Mouse (Mus musculus) lung, embryonic 14.5 days (tissue): ENCODE data around the gene Mad1l1. TPM values are rescaled to one million over a fixed set of nuclear protein-coding genes. Genes with fewer than 3 reads are reported as not detected.

Experiments
- ATAC-seq: fragments of 200-750 bp; cut with Nextera tagmentation; 2 replicates; pipeline ENCODE4 v1.8.0; 2017; ENCODE audit warnings: mild to moderate bottlenecking, moderate TSS enrichment, moderate library complexity; ENCODE audit not compliant: insufficient read depth
- DNase-seq: peaks from one replicate; pipeline ENCODE4 v3.0.0-alpha.2; 2015
- H3K27ac ChIP-seq: fragments of 300-500 bp; sonication (generic); 2 replicates; pipeline ENCODE4 v1.5.1; 2014; ENCODE audit warnings: low read depth, mild to moderate bottlenecking, moderate library complexity
- H3K27me3 ChIP-seq: fragments of 300-500 bp; sonication (generic); 2 replicates; pipeline ENCODE4 v1.6.1; 2014; ENCODE audit warnings: low read length, control low read depth; ENCODE audit not compliant: insufficient read depth
- H3K36me3 ChIP-seq: fragments of 300-500 bp; sonication (generic); 2 replicates; pipeline ENCODE4 v1.6.1; 2014; ENCODE audit warnings: control low read depth; ENCODE audit not compliant: insufficient read depth
- H3K4me1 ChIP-seq: fragments of 300-500 bp; sonication (generic); 2 replicates; pipeline ENCODE4 v1.6.1; 2014; ENCODE audit warnings: antibody characterized with exemption, control low read depth; ENCODE audit not compliant: insufficient read depth
- H3K4me2 ChIP-seq: fragments of 300-500 bp; sonication (generic); 2 replicates; pipeline ENCODE4 v1.6.1; 2014; ENCODE audit warnings: mild to moderate bottlenecking
- H3K4me3 ChIP-seq: fragments of 300-500 bp; sonication (generic); 2 replicates; pipeline ENCODE4 v1.5.1; 2014; ENCODE audit warnings: low read depth, low read length
- H3K9ac ChIP-seq: fragments of 300-500 bp; sonication (generic); 2 replicates; pipeline ENCODE4 v1.6.1; 2014
- H3K9me3 ChIP-seq: fragments of 300-500 bp; sonication (generic); 2 replicates; pipeline ENCODE4 v1.6.1; 2016; ENCODE audit warnings: low read depth, low read length, control low read depth
- CTCF ChIP-seq: IDR thresholded peaks from 2 replicates; pipeline ENCODE4 v1.5.1; 2016; ENCODE audit warnings: antibody characterized with exemption, low read depth
- WGBS: fragments of 180-500 bp; shearing (Covaris S2); extraction: QIAGEN DNeasy Blood & Tissue Kit; methylation state at CpG from one replicate; pipeline ENCODE4 v1.1.7; 2014; 5-methylcytosine and 5-hydroxymethylcytosine counted together
- polyA plus RNA-seq: library from polyadenylated mRNA; unstranded; fragments of >200 nt; fragmentation: Nextera tagmentation; extraction: Ambion mirVana; gene quantifications from 2 replicates; pipeline ENCODE4 v1.2.1, GENCODE M21; 2014

Gene Mad1l1
- polyA plus RNA-seq, 1 experiment from 2014 or later = 61.6 TPM

DNA sequence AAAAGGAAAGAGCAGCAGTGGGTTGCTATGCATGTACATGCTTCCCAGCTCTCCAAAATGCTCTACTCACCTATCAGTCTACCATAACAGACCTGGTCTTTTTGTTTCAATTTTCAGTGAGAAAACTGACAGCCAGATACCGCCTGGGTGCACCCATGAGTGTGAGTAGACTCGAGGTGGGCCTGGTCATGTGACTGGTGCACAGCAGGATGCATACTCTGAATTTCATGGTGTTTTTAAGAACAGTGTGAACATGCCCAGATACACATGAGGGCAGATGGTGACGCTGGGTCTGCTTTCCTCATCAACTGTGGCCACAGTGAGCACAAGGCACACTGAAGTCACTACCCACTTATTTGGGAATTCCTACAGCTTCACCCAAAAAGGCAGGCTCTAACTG, 59.0 kb downstream of the Mad1l1 start:
- 83% methylated on average over 3 of the region's 3 CpGs for WGBS
- no peak for TF ChIP-seq CTCF
- peaks cover 19% of the 10 kb centered on the region; the same call in 1 of the 2 replicates for H3K36me3 ChIP-seq
- H3K27me3 ChIP-seq = no peaks in the 10 kb centered on the region
- H3K4me2 ChIP-seq = no peak overlapping the region
- DNase-seq (no peak), ATAC-seq (no peak)
- no peaks in the 10 kb centered on the region for H3K9me3 ChIP-seq
- H3K27ac ChIP-seq = no peak overlapping the region
- H3K4me3 ChIP-seq = no peak overlapping the region
- H3K9ac ChIP-seq = no peak overlapping the region
- no peaks in the 10 kb centered on the region for H3K4me1 ChIP-seq

DNA sequence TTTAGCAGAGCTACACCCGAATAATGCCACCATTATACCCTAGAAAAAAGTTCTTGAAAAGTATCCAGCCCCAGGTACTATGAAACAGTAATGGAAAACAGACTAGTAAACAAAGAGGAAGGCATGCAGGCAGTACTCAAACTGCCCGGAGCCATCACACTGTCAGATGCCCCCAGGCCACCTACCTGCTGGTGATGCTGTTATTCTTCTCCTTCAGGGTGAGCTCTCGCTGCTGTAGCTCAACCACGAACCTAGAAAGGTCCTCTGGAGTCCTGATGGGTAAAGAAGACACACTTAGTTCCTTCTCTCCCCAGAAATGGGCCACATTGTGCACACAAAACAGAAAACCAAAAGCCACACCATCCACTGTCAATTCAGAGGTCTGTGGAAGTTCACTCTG, 60.0 kb downstream of the Mad1l1 start:
- Histone ChIP-seq H3K4me2 (no peak overlapping the region), H3K27me3 (no peaks in the 10 kb centered on the region), H3K9ac (no peak overlapping the region), H3K36me3 (peaks cover 19% of the 10 kb centered on the region; the same call in 1 of the 2 replicates), H3K27ac (no peak overlapping the region), H3K4me1 (no peaks in the 10 kb centered on the region), H3K9me3 (no peaks in the 10 kb centered on the region), H3K4me3 (no peak overlapping the region)
- DNase-seq (no peak), ATAC-seq (no peak)
- TF ChIP-seq CTCF = no peak
- 89% methylated on average over 4 of the region's 4 CpGs for WGBS

GRCm38 (mm10) chr5:140258633-140259032, 62.7 kb downstream of the Mad1l1 start:
- Histone ChIP-seq H3K4me3 (no peak overlapping the region), H3K4me1 (no peaks in the 10 kb centered on the region), H3K9ac (no peak overlapping the region), H3K27ac (no peak overlapping the region), H3K4me2 (no peak overlapping the region), H3K36me3 (peaks cover 19% of the 10 kb centered on the region; the same call in 1 of the 2 replicates), H3K9me3 (no peaks in the 10 kb centered on the region), H3K27me3 (no peaks in the 10 kb centered on the region)
- TF ChIP-seq CTCF = no peak
- ATAC-seq = no peak
- 93% methylated on average over 5 of the region's 5 CpGs for WGBS
- DNase-seq = no peak

DNA sequence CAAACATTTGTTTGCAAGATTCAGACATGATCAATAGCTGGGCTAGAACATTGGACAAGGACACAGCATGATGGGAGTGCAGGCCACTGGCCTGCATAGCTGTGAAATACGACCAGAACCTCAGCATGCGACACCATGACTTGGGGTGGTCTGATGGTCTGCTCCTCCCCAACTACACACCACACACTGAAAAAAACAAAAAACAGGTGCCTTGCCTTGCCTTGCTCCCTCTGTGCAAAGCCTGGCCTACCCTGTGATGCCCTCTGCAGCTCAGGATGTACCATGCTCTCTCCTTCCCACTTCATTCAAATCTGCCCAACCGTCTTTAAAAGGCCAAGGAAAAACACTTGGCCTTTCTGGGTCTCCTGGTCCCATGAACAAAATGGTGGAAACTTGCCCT, 63.3 kb downstream of the Mad1l1 start:
- WGBS = 81% methylated on average over 3 of the region's 3 CpGs
- TF ChIP-seq CTCF = no peak
- H3K4me3 ChIP-seq = no peak overlapping the region
- H3K36me3 ChIP-seq = peaks cover 22% of the 10 kb centered on the region
- DNase-seq = no peak
- H3K27me3 ChIP-seq = no peaks in the 10 kb centered on the region
- no peak overlapping the region for H3K9ac ChIP-seq
- H3K4me1 ChIP-seq = no peaks in the 10 kb centered on the region
- H3K27ac ChIP-seq = no peak overlapping the region
- H3K9me3 ChIP-seq = no peaks in the 10 kb centered on the region
- H3K4me2 ChIP-seq = no peak overlapping the region
- ATAC-seq = no peak

GRCm38 (mm10) chr5:140257439-140257838, 63.9 kb downstream of the Mad1l1 start:
- H3K4me1 ChIP-seq = no peaks in the 10 kb centered on the region
- H3K9me3 ChIP-seq = no peaks in the 10 kb centered on the region
- DNase-seq = no peak
- TF ChIP-seq CTCF = no peak
- no peaks in the 10 kb centered on the region for H3K27me3 ChIP-seq
- no peak overlapping the region for H3K9ac ChIP-seq
- no peak overlapping the region for H3K4me3 ChIP-seq
- no peak overlapping the region for H3K27ac ChIP-seq
- H3K36me3 ChIP-seq = peaks cover 28% of the 10 kb centered on the region
- H3K4me2 ChIP-seq = no peak overlapping the region
- 85% methylated on average over 5 of the region's 5 CpGs for WGBS
- no peak for ATAC-seq

GRCm38 (mm10) chr5:140256685-140257084, 64.7 kb downstream of the Mad1l1 start:
- Histone ChIP-seq H3K4me3 (no peak overlapping the region), H3K4me2 (no peak overlapping the region), H3K9ac (no peak overlapping the region), H3K9me3 (no peaks in the 10 kb centered on the region), H3K27ac (no peak overlapping the region), H3K36me3 (peaks cover 29% of the 10 kb centered on the region), H3K4me1 (no peaks in the 10 kb centered on the region), H3K27me3 (no peaks in the 10 kb centered on the region)
- ATAC-seq (no peak), DNase-seq (no peak)
- no peak for TF ChIP-seq CTCF
- 73% methylated on average over 10 of the region's 10 CpGs for WGBS

- Histone ChIP-seq H3K9ac (no peak overlapping the region), H3K4me2 (no peak overlapping the region), H3K27me3 (no peaks in the 10 kb centered on the region), H3K36me3 (peaks cover 19% of the 10 kb centered on the region), H3K4me3 (no peak overlapping the region), H3K27ac (no peak overlapping the region), H3K4me1 (no peaks in the 10 kb centered on the region), H3K9me3 (no peaks in the 10 kb centered on the region)
- no peak for TF ChIP-seq CTCF
- ATAC-seq = no peak
- no peak for DNase-seq
- whole genome bisulfite sequencing = 75% methylated on average over 5 of the region's 5 CpGs
These were observed 66.1 kb downstream of the Mad1l1 start for GRCm38 (mm10) chr5:140255265-140255664.

- WGBS = 82% methylated on average over 1 of the region's 1 CpGs
These were observed 66.7 kb downstream of the Mad1l1 start for GRCm38 (mm10) chr5:140254656-140255055.

More at GRCm38 (mm10) chr5:140254656-140255055, 66.7 kb downstream of the Mad1l1 start:
- Histone ChIP-seq H3K27me3 (no peaks in the 10 kb centered on the region), H3K4me2 (no peak overlapping the region), H3K36me3 (peaks cover 13% of the 10 kb centered on the region), H3K27ac (no peak overlapping the region), H3K4me3 (no peak overlapping the region), H3K9ac (no peak overlapping the region), H3K9me3 (no peaks in the 10 kb centered on the region), H3K4me1 (no peaks in the 10 kb centered on the region)
- DNase-seq (no peak), ATAC-seq (no peak)
- TF ChIP-seq CTCF = no peak
